Mouse (Mus musculus) forebrain, embryonic 12.5 days (tissue): ENCODE measurements around the gene Supt3. TPM values are rescaled to one million over a fixed set of nuclear protein-coding genes. Genes with fewer than 3 reads are reported as not detected.

Experiments used
- ATAC-seq: fragments of 200-750 bp; cut with Nextera tagmentation; 2 replicates; pipeline ENCODE4 v1.8.0; 2017; ENCODE audit warnings: moderate TSS enrichment; ENCODE audit not compliant: low FRiP score
- H3K27ac ChIP-seq: fragments of 300-500 bp; sonication (generic); 2 replicates; pipeline ENCODE4 v1.5.1; 2016; ENCODE audit warnings: mild to moderate bottlenecking
- H3K27me3 ChIP-seq: fragments of 300-500 bp; sonication (generic); 2 replicates; pipeline ENCODE4 v1.6.1; 2016; ENCODE audit warnings: mild to moderate bottlenecking
- H3K36me3 ChIP-seq: fragments of 300-500 bp; sonication (generic); replicated peaks from 2 replicates; pipeline ENCODE4 v1.6.1; 2016; ENCODE audit warnings: mild to moderate bottlenecking
- H3K4me1 ChIP-seq: fragments of 300-500 bp; sonication (generic); 2 replicates; pipeline ENCODE4 v1.6.1; 2016
- H3K4me2 ChIP-seq: fragments of 300-500 bp; sonication (generic); 2 replicates; pipeline ENCODE4 v1.6.1; 2016; ENCODE audit warnings: mild to moderate bottlenecking, moderate library complexity
- H3K4me3 ChIP-seq: fragments of 300-500 bp; sonication (generic); replicated peaks from 2 replicates; pipeline ENCODE4 v1.5.1; 2016; ENCODE audit warnings: mild to moderate bottlenecking
- H3K9ac ChIP-seq: fragments of 300-500 bp; sonication (generic); 2 replicates; pipeline ENCODE4 v1.6.1; 2016; ENCODE audit warnings: mild to moderate bottlenecking
- H3K9me3 ChIP-seq: fragments of 300-500 bp; sonication (generic); 2 replicates; pipeline ENCODE4 v1.6.1; 2016
- WGBS: fragments of 180-500 bp; shearing (Covaris S2); methylation state at CpG from one replicate; pipeline ENCODE4 v1.1.7; 2016; 5-methylcytosine and 5-hydroxymethylcytosine counted together
- polyA plus RNA-seq: library from polyadenylated mRNA; unstranded; fragments of >200 nt; fragmentation: Nextera tagmentation; extraction: Ambion mirVana; gene quantifications from 2 replicates; pipeline ENCODE4 v1.2.1, GENCODE M21; 2016

Gene Supt3
- polyA plus RNA-seq = 21.7 and 23.0 TPM in 2 replicates

DNA sequence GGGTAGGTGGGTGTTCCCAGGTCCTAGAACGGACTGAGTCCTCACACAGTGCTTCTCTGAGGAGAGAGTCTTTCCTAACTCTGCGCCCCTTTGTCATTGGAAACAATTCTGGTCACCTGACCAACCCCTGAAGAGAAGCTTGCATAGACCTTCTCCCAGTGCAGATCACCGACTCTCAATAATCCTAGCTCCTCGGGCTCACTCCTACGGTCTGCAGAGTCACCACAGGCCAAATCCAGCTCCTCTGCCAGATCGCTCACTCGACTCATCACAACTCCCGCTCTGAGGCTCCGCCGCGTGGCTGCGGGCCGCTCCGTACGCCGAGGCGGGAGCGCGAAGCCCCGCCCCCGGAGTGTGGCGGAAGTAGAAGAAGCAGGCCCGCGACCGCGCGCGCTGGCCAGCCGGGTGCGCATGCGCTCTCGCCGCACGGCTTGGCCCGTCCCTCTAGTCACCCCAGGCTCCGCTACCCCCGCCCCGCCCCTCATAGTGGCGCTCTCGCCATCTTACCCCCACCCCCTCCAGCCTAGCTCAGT lies at the start of gene Supt3:
Supt3 (plus strand) TSS at position 415 of the 533 bp plus-strand sequence.
- Histone ChIP-seq H3K36me3 (no peaks in the 10 kb centered on the region), H3K27me3 (peaks cover 2% of the 10 kb centered on the region; the same call in 1 of the 2 replicates), H3K4me1 (peaks cover 10% of the 10 kb centered on the region), H3K9me3 (no peaks in the 10 kb centered on the region), H3K4me3 (peak within 1 kb of the TSS; percentile 85), H3K27ac (peak within 1 kb of the TSS; percentile 86), H3K4me2 (peak within 1 kb of the TSS; percentile 72), H3K9ac (peak within 1 kb of the TSS; percentile 93)
- under 1% methylated on average over 37 of the region's 40 CpGs for WGBS
- ATAC-seq = peak; percentile 96

DNA sequence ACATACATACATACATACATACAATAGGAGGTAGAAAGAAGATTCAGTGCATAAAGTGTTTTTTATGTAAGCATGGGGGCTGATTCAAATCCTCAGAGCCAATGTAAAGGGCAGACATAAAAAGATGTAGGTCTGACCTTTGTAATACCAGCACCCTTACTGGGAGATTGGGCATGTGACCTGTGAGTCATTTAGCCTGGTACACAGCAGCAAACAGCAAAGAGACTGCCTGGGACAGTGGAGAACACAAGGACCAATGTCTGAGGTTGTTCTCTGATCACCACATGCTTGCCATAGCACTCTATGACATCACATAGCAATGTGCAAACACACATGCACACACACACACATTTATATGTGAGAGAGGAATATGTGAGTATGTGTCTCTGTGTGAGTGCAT lies 49.3 kb upstream of the Supt3 start:
- Histone ChIP-seq H3K4me1 (no peaks in the 10 kb centered on the region), H3K36me3 (no peaks in the 10 kb centered on the region), H3K27me3 (peaks cover 20% of the 10 kb centered on the region), H3K4me3 (no peak overlapping the region), H3K9ac (no peak overlapping the region), H3K9me3 (no peaks in the 10 kb centered on the region), H3K4me2 (no peak overlapping the region), H3K27ac (no peak overlapping the region)
- no peak for ATAC-seq

DNA sequence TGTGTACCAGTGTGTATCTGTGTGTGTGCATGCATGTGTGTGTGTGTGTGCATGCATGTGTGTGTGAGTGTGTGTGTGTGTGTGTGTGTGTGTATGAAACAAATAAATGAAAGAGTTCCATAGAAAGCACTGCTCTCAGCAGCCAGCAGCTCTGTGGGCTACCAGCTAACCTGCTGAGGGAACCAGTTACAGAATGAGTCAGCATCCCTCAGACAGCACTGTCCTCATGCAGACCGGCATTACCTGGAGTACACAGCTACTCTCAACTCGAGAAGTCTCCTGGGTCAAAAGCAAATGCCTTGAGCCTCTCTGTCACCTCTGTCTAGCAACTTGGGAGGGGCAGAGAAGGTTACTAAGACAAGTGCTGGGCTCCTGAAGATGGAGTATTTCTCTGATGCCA lies 48.5 kb upstream of the Supt3 start:
- Histone ChIP-seq H3K4me2 (no peak overlapping the region), H3K36me3 (no peaks in the 10 kb centered on the region), H3K9ac (no peak overlapping the region), H3K4me3 (no peak overlapping the region), H3K27me3 (peaks cover 21% of the 10 kb centered on the region), H3K27ac (no peak overlapping the region), H3K9me3 (no peaks in the 10 kb centered on the region), H3K4me1 (no peaks in the 10 kb centered on the region)
- ATAC-seq = no peak
- 47% methylated on average over 2 of the region's 2 CpGs for WGBS

DNA sequence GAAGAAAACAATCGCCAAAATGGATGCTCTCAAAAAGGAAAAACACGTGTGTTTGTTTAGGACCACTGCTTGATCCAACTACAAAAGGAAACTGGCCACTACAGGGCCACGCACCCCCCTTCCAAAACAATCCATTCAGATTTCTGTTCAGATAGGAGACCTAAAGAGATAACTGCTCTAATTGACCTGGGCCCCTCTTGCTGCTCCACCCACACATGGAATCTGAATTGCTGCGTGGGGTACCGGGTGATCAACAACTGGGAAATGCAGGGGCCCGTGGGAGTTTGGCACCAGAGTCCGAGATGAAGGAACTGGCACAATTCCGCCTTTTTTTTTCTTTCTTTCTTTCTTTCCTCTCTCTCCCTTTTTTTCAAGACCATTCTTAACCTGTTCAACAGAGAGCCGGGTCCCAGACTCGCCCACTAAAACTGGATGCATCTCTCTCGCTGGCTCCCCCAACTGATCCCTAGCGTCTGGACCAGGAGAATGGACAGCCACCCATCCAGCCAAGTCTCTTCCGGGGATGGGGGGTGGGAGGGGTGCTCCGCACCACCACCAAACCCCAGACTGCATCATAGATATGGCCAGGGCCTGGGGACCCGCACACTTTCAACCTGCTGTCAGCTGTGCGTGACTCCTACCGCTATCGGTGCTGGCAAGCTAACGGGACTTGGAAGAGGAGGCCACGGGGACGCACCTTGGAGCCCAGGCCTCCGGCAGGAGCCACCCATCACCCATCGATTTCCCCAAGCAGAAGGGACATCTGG lies 43.2 kb upstream of the Supt3 start:
- no peaks in the 10 kb centered on the region for H3K9me3 ChIP-seq
- ATAC-seq = no peak
- H3K9ac ChIP-seq = 0 out of 2 replicates have a peak overlapping the region, but pooled peaks have one; percentile 65
- whole genome bisulfite sequencing = 1% methylated on average over 23 of the region's 23 CpGs
- no peaks in the 10 kb centered on the region for H3K36me3 ChIP-seq
- H3K4me3 ChIP-seq = peak overlapping the region; percentile 61
- H3K4me1 ChIP-seq = peaks cover 35% of the 10 kb centered on the region
- H3K4me2 ChIP-seq = peak overlapping the region; percentile 90
- no peak overlapping the region for H3K27ac ChIP-seq
- H3K27me3 ChIP-seq = peaks cover 60% of the 10 kb centered on the region

DNA sequence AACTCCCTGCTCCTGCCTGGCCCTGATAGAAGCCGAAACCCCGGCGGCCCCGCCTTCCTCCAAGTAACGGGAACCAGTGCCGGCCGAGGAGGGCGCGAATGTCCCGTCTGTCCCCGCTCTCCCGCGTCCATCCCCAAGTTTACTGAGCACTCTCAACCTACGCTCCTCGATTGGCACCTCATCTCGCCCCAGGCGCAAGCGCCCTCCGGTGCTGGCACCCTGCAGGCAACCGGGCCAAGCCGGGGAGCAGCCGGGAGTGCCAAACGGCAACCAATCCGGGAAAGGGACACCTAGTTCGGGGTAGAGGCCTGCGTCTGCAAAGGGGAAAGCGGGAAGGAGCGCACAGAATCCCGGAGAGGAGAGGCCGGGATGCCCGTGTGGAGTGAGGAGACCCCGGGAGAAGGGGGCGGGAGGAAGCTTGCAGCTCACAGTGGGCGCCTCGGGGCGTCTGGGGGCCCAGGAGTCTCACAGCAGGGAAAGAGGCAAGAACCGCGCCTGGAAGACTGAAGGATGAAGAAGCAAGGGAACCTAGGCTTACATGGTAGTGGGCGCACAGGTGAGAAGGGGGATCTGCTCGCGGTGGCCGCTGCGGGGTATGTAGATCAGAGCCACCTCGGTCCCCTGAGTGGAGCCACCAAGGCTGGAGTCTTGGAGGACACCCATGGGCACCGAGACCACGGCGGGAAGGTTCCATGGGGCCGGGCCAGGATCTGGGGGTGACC lies 42.3 kb upstream of the Supt3 start:
- H3K36me3 ChIP-seq = no peaks in the 10 kb centered on the region
- peak overlapping the region; percentile 65 for H3K9ac ChIP-seq
- peaks cover 35% of the 10 kb centered on the region for H3K4me1 ChIP-seq
- H3K27me3 ChIP-seq = peaks cover 69% of the 10 kb centered on the region
- H3K27ac ChIP-seq = no peak overlapping the region
- no peaks in the 10 kb centered on the region for H3K9me3 ChIP-seq
- ATAC-seq = peak; percentile 47
- H3K4me2 ChIP-seq = peak overlapping the region; percentile 90
- whole genome bisulfite sequencing = under 1% methylated on average over 48 of the region's 48 CpGs
- H3K4me3 ChIP-seq = peak overlapping the region; percentile 61

DNA sequence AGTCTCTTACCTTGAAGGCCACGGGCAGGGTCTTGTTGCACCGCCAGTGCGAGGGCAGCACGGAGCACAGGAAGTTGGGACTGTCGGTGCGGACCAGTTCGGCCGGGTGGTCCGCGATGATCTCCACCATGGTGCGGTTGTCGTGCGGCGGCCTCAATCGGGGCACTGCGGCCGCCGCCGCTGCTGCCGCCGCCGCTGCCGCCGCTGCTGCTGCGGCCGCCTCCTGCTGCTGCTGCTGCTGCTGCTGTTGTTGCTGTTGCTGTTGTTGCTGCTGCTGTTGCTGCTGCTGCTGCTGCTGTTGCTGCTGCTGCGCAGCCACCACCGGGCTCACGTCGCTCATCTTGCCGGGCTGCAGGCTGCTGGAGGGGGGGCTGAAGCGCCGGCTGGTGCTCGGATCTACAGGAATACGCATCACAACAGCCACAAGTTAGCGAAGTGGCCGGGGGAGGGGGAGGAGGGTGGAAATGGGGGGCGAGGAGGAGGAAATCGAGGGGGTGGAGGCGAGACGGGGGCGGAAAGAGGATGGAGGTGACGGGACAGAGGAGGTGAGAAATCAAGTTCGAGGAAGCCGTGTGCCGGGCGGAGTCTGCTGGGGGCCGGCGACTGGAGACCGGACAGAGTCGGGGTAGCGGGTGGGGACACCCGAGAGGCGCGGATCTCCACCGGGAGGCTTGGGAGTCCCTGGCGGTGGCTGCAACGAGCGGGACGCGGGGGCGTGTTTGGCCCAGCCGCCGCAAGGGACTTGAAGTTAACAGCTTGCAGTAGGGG lies 41.5 kb upstream of the Supt3 start:
- Histone ChIP-seq H3K9ac (peak overlapping the region; percentile 65), H3K4me2 (peak overlapping the region; percentile 90), H3K9me3 (no peaks in the 10 kb centered on the region), H3K4me1 (peaks cover 35% of the 10 kb centered on the region), H3K36me3 (no peaks in the 10 kb centered on the region), H3K4me3 (peak overlapping the region; percentile 61), H3K27ac (0 out of 2 replicates have a peak overlapping the region, but pooled peaks have one; percentile 19), H3K27me3 (peaks cover 74% of the 10 kb centered on the region)
- WGBS = under 1% methylated on average over 63 of the region's 64 CpGs
- peak; percentile 37 for ATAC-seq

DNA sequence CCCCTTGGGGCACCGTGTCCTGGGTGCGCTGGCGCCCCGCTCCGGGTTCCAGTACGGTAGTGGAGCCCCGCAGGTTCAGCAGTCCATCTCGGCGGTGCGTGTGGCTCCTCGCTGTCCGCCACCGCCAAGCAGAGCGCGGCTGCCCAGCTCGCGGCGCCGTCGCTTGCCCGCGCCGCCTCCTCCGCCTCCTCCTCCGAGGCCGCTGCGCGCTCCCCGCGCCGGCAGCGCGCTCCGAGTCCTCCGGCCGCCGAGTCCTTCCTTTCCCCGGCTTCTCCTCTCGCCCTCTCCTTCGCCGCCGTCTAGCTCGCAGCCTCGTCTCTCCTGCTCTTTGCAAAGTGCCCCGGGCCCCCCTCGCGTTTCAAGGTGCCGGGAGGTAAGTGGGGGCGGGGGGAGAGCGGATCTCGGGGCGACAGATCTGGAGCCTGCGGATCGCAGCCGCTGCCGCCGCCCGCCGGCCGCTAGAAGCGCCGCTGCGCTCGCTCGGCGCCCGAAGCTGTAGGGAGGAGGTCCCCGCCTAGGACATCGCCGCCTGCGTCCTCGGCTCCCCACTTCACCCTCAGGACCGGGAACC lies 40.9 kb upstream of the Supt3 start:
- peak overlapping the region; percentile 61 for H3K4me3 ChIP-seq
- under 1% methylated on average over 72 of the region's 73 CpGs for WGBS
- 0 out of 2 replicates have a peak overlapping the region, but pooled peaks have one; percentile 19 for H3K27ac ChIP-seq

DNA sequence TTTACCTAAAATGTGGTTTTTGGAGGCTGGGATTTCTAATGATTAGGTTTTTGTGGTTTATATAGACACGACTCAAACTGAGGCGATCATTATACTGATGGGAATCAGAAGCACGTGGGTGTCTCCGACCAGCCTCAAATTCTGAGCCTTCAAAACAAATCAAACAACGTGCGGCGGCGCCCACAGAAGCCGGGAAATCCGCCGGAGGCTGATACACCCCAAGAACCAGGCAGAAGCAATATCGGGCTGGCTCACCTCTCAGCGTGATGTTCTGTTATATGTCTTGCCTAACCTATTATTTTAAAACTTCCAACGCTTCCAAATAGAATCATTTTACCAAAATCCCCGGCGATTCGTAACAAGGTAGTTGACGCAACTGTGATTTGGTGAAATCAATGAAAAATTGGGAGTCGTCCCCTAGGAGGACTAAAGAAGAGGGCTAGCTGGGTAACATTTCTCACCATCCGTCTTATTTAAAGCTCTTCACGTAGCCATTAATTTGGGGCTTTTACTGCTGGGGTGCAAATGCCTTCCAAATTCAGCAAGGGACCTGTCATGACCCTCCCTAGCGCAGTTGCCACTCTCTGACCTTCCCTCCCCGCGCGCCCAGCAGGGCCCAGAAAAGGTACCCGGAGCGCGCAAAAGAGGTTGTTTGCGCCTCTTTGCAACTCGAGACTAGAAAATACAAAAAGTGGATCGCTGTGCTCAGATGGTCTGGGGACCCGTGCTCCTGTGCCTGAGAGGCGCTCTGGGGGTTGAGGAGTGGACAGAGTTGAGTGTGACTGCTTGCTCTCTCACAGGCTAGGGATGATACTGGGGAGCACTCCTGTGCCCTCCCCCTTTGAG lies 39.5 kb upstream of the Supt3 start:
- peak overlapping the region; percentile 18 for H3K4me3 ChIP-seq
- ATAC-seq = no peak

More for the DNA sequence above, 40.9 kb upstream of the Supt3 start:
- Histone ChIP-seq H3K9me3 (no peaks in the 10 kb centered on the region), H3K36me3 (no peaks in the 10 kb centered on the region), H3K9ac (peak overlapping the region; percentile 65), H3K4me2 (peak overlapping the region; percentile 90), H3K27me3 (peaks cover 79% of the 10 kb centered on the region), H3K4me1 (peaks cover 35% of the 10 kb centered on the region)
- peak; percentile 85 for ATAC-seq

DNA sequence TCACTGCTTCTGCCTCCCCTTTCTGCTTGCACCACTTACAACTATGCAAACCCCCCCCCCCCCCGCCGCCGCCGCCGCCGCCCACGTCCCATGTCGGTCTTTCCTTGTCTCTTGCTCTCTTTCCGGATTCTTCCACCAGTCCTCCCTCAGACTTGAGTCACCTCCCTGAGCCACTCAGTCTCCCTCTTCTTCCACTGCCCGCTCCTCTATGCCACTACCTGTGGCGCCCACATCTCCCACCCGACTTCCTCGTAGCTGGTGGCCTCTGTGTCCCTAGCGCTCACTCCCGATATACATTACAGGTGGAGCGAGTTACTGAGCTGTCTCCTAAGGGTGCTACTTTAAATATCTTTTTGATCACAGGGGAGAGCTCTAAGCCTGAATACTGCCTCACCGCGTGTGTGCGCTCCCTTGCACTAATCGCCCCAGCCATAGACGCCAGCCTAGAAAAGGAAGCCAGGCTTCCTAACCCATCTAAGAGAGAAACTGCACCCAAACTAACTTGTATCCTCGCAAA lies 38.8 kb upstream of the Supt3 start:
- H3K27me3 ChIP-seq = peaks cover 76% of the 10 kb centered on the region

More for the DNA sequence above, 39.5 kb upstream of the Supt3 start:
- H3K4me1 ChIP-seq = peaks cover 35% of the 10 kb centered on the region
- H3K9me3 ChIP-seq = no peaks in the 10 kb centered on the region
- peaks cover 76% of the 10 kb centered on the region for H3K27me3 ChIP-seq
- no peaks in the 10 kb centered on the region for H3K36me3 ChIP-seq
- under 1% methylated on average over 33 of the region's 33 CpGs for WGBS
- peak overlapping the region; percentile 34 for H3K4me2 ChIP-seq
- no peak overlapping the region for H3K9ac ChIP-seq
- no peak overlapping the region for H3K27ac ChIP-seq

DNA sequence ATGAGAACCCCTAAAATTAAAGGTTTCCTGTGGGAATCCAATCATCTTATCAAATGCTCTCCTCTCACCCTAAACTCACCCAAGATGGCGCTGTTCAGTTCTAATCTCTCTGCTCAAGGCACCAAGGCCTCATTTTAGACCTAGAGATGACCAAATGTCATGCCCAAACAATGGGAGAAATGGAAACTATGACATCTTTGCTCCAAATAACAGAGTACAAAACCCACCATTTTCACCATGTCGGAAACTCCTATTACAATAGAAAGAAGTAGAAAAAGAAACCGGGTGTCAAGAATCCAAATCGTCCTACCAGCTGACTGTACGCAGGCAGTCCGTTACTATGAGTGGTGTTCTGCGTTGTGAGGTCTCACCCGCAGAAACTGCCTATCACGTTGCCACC lies 34.7 kb upstream of the Supt3 start:
- H3K27ac ChIP-seq = no peak overlapping the region
- no peak overlapping the region for H3K4me2 ChIP-seq
- ATAC-seq = no peak
- no peak overlapping the region for H3K4me3 ChIP-seq
- H3K36me3 ChIP-seq = no peaks in the 10 kb centered on the region
- 86% methylated on average over 9 of the region's 9 CpGs for WGBS
- no peaks in the 10 kb centered on the region for H3K9me3 ChIP-seq
- H3K27me3 ChIP-seq = peaks cover 41% of the 10 kb centered on the region
- H3K4me1 ChIP-seq = peaks cover 11% of the 10 kb centered on the region; the same call in 1 of the 2 replicates
- H3K9ac ChIP-seq = no peak overlapping the region

More for the DNA sequence above, 38.8 kb upstream of the Supt3 start:
- Histone ChIP-seq H3K9me3 (no peaks in the 10 kb centered on the region), H3K27ac (no peak overlapping the region), H3K4me3 (peak overlapping the region; percentile 18; the same call in 1 of the 2 replicates), H3K4me2 (peak overlapping the region; percentile 34), H3K9ac (no peak overlapping the region), H3K36me3 (no peaks in the 10 kb centered on the region), H3K4me1 (peaks cover 35% of the 10 kb centered on the region)
- 2% methylated on average over 15 of the region's 22 CpGs for WGBS
- ATAC-seq = no peak

DNA sequence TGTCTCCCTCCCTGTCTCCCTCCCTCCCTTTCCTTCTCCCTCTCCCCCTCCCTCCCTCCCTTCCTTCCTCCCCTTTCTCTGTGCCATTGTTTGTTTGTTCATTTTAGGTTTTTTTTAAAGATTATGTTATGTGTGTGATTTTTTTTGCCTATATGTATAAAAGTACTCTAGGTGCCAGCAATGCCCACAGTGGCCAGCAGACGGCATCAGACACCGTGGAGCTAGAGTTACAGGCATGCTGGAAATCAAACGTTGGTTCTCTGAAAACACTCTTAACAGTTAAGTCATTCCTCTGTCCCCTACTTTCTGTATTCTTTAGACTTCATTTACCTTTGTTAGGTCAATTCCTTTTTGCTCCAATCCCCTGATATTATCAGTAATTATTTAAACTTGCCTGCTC lies 33.2 kb upstream of the Supt3 start:
- no peak for ATAC-seq
- no peak overlapping the region for H3K9ac ChIP-seq
- no peaks in the 10 kb centered on the region for H3K4me1 ChIP-seq
- H3K36me3 ChIP-seq = no peaks in the 10 kb centered on the region
- WGBS = 56% methylated on average over 3 of the region's 3 CpGs
- H3K9me3 ChIP-seq = no peaks in the 10 kb centered on the region
- no peak overlapping the region for H3K4me3 ChIP-seq
- no peak overlapping the region for H3K27ac ChIP-seq
- H3K4me2 ChIP-seq = no peak overlapping the region
- peaks cover 25% of the 10 kb centered on the region for H3K27me3 ChIP-seq
